Mouse (Mus musculus): ENCODE measurements at regions not wholly inside any gene's neighbourhood (a gene's known extent, or its start where the extent isn't known, plus 50 kb on each side); places are given as distances from the start of the nearest gene placed in this dataset.

- DNase-seq (ENCODE audit: low spot score in 2 of 2), result no peak
- no peak for TF ChIP-seq CTCF (conservative IDR thresholded peaks at IDR 0.05)
- Histone ChIP-seq H3K4me3 (no peak overlapping the region), H3K27ac (0 out of 2 replicates have a peak overlapping the region, but pooled peaks have one; percentile 28)
Observed at GRCm38 (mm10) chr11:113122137-113122536, 340.1 kb downstream of the Sox9 start.

GRCm38 (mm10) chr11:113122964-113123363 is 340.9 kb downstream of the Sox9 start:
- Histone ChIP-seq H3K27ac (no peak overlapping the region), H3K4me3 (no peak overlapping the region)
- TF ChIP-seq CTCF (conservative IDR thresholded peaks at IDR 0.05), result no peak
- no peak for DNase-seq (ENCODE audit: low spot score in 2 of 2)

GRCm38 (mm10) chr11:113125832-113126231 is 343.8 kb downstream of the Sox9 start:
- DNase-seq (ENCODE audit: low spot score in 2 of 2), result no peak
- no peak overlapping the region for H3K4me3 ChIP-seq
- H3K27ac ChIP-seq, result peak overlapping the region; percentile 43; the same call in 1 of the 2 replicates
- no peak for TF ChIP-seq CTCF (conservative IDR thresholded peaks at IDR 0.05)

GRCm38 (mm10) chr11:113129192-113129591 is 347.2 kb downstream of the Sox9 start:
- TF ChIP-seq CTCF (conservative IDR thresholded peaks at IDR 0.05), result no peak
- Histone ChIP-seq H3K27ac (peak overlapping the region; percentile 33; the same call in 1 of the 2 replicates), H3K4me3 (no peak overlapping the region)
- no peak for DNase-seq (ENCODE audit: low spot score in 2 of 2)

GRCm38 (mm10) chr11:113129975-113130374 is 348.0 kb downstream of the Sox9 start:
- Histone ChIP-seq H3K4me3 (no peak overlapping the region), H3K27ac (no peak overlapping the region)
- TF ChIP-seq CTCF (conservative IDR thresholded peaks at IDR 0.05), result no peak
- no peak for DNase-seq (ENCODE audit: low spot score in 2 of 2)

GRCm38 (mm10) chr11:113132078-113133064 is 350.3 kb downstream of the Sox9 start:
- peak overlapping the region; percentile 87 for H3K27ac ChIP-seq
- TF ChIP-seq CTCF (conservative IDR thresholded peaks at IDR 0.05), result 0 out of 2 replicates have a peak, but pooled peaks have one; percentile 20
- peak in 1 of 2 experiments; percentile 68 for DNase-seq (ENCODE audit: low spot score in 2 of 2)
- H3K4me3 ChIP-seq, result no peak overlapping the region; the same call in 1 of the 2 replicates

GRCm38 (mm10) chr11:113133407-113133806 is 351.4 kb downstream of the Sox9 start:
- no peak overlapping the region for H3K4me3 ChIP-seq
- TF ChIP-seq CTCF (conservative IDR thresholded peaks at IDR 0.05), result no peak
- H3K27ac ChIP-seq, result peak overlapping the region; percentile 84
- DNase-seq (ENCODE audit: low spot score in 2 of 2), result no peak

- no peak for DNase-seq (ENCODE audit: low spot score in 2 of 2)
- TF ChIP-seq CTCF (conservative IDR thresholded peaks at IDR 0.05), result no peak
- Histone ChIP-seq H3K27ac (peak overlapping the region; percentile 60; the same call in 1 of the 2 replicates), H3K4me3 (no peak overlapping the region)
Observed at GRCm38 (mm10) chr11:113135261-113135660, 353.2 kb downstream of the Sox9 start.

GRCm38 (mm10) chr11:113138462-113138861 is 356.4 kb downstream of the Sox9 start:
- Histone ChIP-seq H3K27ac (peak overlapping the region; percentile 15; the same call in 1 of the 2 replicates), H3K4me3 (no peak overlapping the region)
- no peak for TF ChIP-seq CTCF (conservative IDR thresholded peaks at IDR 0.05)
- DNase-seq (ENCODE audit: low spot score in 2 of 2), result no peak

GRCm38 (mm10) chr11:113140595-113140994 is 358.6 kb downstream of the Sox9 start:
- no peak for DNase-seq (ENCODE audit: low spot score in 2 of 2)

GRCm38 (mm10) chr11:113142816-113143215 is 360.8 kb downstream of the Sox9 start:
- peak overlapping the region; percentile 67 for H3K27ac ChIP-seq
- no peak overlapping the region for H3K4me3 ChIP-seq
- DNase-seq (ENCODE audit: low spot score in 2 of 2), result no peak
- TF ChIP-seq CTCF (conservative IDR thresholded peaks at IDR 0.05), result no peak

More at GRCm38 (mm10) chr11:113140595-113140994, 358.6 kb downstream of the Sox9 start:
- H3K4me3 ChIP-seq, result no peak overlapping the region
- TF ChIP-seq CTCF (conservative IDR thresholded peaks at IDR 0.05), result no peak
- H3K27ac ChIP-seq, result peak overlapping the region; percentile 71

GRCm38 (mm10) chr11:113143839-113144627 is 362.0 kb downstream of the Sox9 start:
- H3K4me3 ChIP-seq, result peak overlapping the region; percentile 26; the same call in 1 of the 2 replicates
- H3K27ac ChIP-seq, result peak overlapping the region; percentile 67
- TF ChIP-seq CTCF (conservative IDR thresholded peaks at IDR 0.05), result no peak
- DNase-seq (ENCODE audit: low spot score in 2 of 2), result peak; percentile 53 to 66

GRCm38 (mm10) chr11:113145721-113146120 is 363.7 kb downstream of the Sox9 start:
- TF ChIP-seq CTCF (conservative IDR thresholded peaks at IDR 0.05), result no peak
- DNase-seq (ENCODE audit: low spot score in 2 of 2), result no peak
- peak overlapping the region; percentile 67; the same call in 1 of the 2 replicates for H3K27ac ChIP-seq
- H3K4me3 ChIP-seq, result no peak overlapping the region
